Mouse (Mus musculus) testis, adult 10 weeks (tissue): ENCODE measurements around the gene Chchd4. TPM values are rescaled to one million over a fixed set of nuclear protein-coding genes. Genes with fewer than 3 reads are reported as not detected.

Experiments
- polyA plus RNA-seq: library from polyadenylated mRNA; stranded (reverse); fragments of 350-450 nt; fragmentation: Illumina TruSeq; extraction: RNeasy Lipid Tissue Mini Kit (QIAGEN cat#74804); gene quantifications from one replicate; pipeline ENCODE4 v1.2.3, GENCODE M21; 2014; ENCODE audit warnings: low read depth, low replicate concordance

Gene Chchd4
- polyA plus RNA-seq = 4.3 TPM

GRCm38 (mm10) chr6:91472868-91473804 lies at the start of gene Chchd4, which contains the start of gene Tmem43:
Gene Chchd4 (minus strand): TSS chr6:91473546.
Gene Tmem43 (plus strand): TSS chr6:91473703.

DNA sequence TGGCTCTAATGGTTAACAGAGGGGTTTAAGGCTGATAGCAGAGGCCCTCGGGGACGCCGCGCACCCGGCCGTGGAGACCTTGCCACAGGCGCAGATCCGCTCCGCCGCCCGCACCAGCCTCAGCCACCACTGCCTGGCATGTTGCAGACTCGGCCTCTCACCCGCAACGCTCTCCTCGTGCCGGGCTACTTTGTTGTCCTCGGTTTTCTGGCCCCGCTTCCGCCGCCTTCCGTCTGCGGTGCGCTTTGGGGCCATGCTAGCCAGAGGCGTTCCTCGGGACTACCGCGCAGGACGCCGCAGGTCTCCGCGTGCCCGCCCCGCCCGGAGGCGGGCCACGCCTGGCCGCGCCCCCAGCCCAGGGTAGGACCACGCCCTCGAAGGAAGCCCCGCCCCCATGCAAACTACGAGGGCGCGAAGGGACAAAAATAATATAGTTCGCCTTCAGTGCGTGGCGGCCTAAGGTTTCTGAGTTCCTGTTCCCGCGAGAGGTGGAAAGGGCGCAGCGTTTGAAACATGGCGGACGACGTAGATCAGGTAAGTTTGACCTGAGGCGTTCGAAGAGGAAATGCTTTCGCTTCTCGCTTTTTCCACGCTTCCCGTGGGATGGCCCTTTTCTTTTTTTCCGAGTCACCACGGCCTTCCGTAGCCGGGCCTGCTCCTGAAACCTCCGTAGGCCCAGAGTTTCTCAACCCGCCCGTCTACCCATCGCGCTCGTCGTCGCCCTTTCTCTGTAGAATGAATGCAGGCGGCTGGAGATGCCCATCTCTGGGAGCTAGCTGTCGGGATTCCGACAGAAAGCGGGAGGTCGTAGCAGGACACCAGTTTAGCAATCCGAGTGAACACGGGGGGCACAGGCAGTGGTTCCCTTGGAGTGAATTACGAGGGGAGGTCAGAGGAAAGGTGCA lies 42.5 kb upstream of the Chchd4 start, which contains the start of the genes Xpc and Lsm3:
Gene Xpc (minus strand): TSS at position 344 of the 905 bp plus-strand sequence.
Gene Lsm3 (plus strand): TSS at position 384 of the 905 bp plus-strand sequence.

Other genes starting within 250 kb of the Chchd4 start
- 0.18 TPM for gene Wnt7a, start 62.2 kb downstream of the Chchd4 start, polyA plus RNA-seq
- 2.0 TPM for gene Tmem43, start 157 bp upstream of the Chchd4 start, polyA plus RNA-seq
- gene Xpc, start 42.3 kb upstream of the Chchd4 start, polyA plus RNA-seq = 1.2 TPM
- 104 TPM for gene Lsm3, start 42.4 kb upstream of the Chchd4 start, polyA plus RNA-seq
- 21.3 TPM for gene Slc6a6, start 210.5 kb upstream of the Chchd4 start, polyA plus RNA-seq